Mouse (Mus musculus) heart, adult 2 months (tissue): ENCODE data around the gene Slc25a12.

Experiments used
- CTCF ChIP-seq: fragments of 200-600 bp; IDR thresholded peaks from 2 replicates; pipeline ENCODE4 v1.8.1; 2022; ENCODE audit warnings: antibody characterized with exemption, mild to moderate bottlenecking, moderate library complexity
- POLR2A ChIP-seq: fragments of 200-500 bp; IDR thresholded peaks from 2 replicates; pipeline ENCODE4 v1.6.1; 2011; ENCODE audit warnings: mild to moderate bottlenecking, low read depth, low read length, control low read depth; ENCODE audit not compliant: insufficient read depth

GRCm38 (mm10) chr2:71367125-71367880 lies at the start of gene Slc25a12:
- TF ChIP-seq CTCF (no peak; the same call in 1 of the 2 replicates), POLR2A (peak; percentile 83)
